Mouse (Mus musculus) ES-E14 (cell line): ENCODE data around the gene Ms4a1.

Experiments used
- HCFC1 ChIP-seq: IDR thresholded peaks from 2 replicates; pipeline ENCODE4 v1.6.1; 2012; ENCODE audit warnings: low read length, inconsistent platforms, borderline replicate concordance; ENCODE audit not compliant: insufficient read depth
- MAFK ChIP-seq: IDR thresholded peaks from 2 replicates; pipeline ENCODE4 v1.6.1; 2014; ENCODE audit warnings: mild to moderate bottlenecking, low read depth, low read length, inconsistent platforms; ENCODE audit not compliant: insufficient read depth
- ZC3H11A ChIP-seq: IDR thresholded peaks from 2 replicates; pipeline ENCODE4 v1.6.1; 2012; ENCODE audit warnings: low read depth, mild to moderate bottlenecking, inconsistent platforms, low read length, borderline replicate concordance
- ZNF384 ChIP-seq: IDR thresholded peaks from 2 replicates; pipeline ENCODE4 v1.6.1; 2012; ENCODE audit warnings: low read depth, low read length, inconsistent platforms

DNA sequence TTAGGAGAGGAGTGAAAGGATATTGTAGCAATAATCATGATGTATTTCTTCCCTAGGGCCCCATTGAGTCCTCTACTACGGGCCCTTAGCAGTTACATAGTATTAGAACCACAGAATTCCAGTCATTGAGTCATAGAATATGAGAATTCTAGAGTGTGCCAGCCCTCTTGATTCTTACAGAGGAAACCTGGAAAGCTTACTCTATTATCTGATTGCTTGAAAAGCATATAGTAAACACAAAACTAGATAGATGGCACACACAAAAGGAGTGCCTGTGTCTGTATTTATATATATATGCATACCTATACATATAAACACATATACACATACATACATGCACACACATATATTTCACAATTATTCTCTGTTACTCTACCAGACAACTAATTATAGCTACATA lies 48.3 kb upstream of the Ms4a1 start, which contains the start of gene Ms4a14:
- no peak for TF ChIP-seq ZNF384
- TF ChIP-seq ZC3H11A, result no peak
- no peak for TF ChIP-seq HCFC1
- no peak for TF ChIP-seq MAFK
